Mouse (Mus musculus) fibroblast of lung, adult 2 months (primary cell): ENCODE results near the gene Acot11.

ENCODE experiments used
- DNase-seq: peaks from one replicate; pipeline ENCODE4 v3.0.0-alpha.2; 2011; ENCODE audit warnings: low read depth

Acot11 gene

GRCm38 (mm10) chr4:106804910-106805274, at the start of gene Acot11:
Gene Acot11, minus strand, starts transcription at chr4:106804998.
- no peak for DNase-seq

- DNase-seq = no peak
Measured at GRCm38 (mm10) chr4:106848290-106849092, 43.7 kb upstream of the Acot11 start.

- peak; percentile 65 for DNase-seq
Measured at GRCm38 (mm10) chr4:106847591-106848289, 42.9 kb upstream of the Acot11 start.

- no peak for DNase-seq
Measured at GRCm38 (mm10) chr4:106842561-106842960, 37.8 kb upstream of the Acot11 start.

- no peak for DNase-seq
Measured at GRCm38 (mm10) chr4:106841856-106842255, 37.1 kb upstream of the Acot11 start.

GRCm38 (mm10) chr4:106841303-106841702, 36.5 kb upstream of the Acot11 start:
- DNase-seq = no peak

GRCm38 (mm10) chr4:106840651-106841145, 35.9 kb upstream of the Acot11 start:
- no peak for DNase-seq

GRCm38 (mm10) chr4:106839964-106840611, 35.3 kb upstream of the Acot11 start:
- DNase-seq = no peak

- DNase-seq = no peak
Measured at GRCm38 (mm10) chr4:106839254-106839834, 34.5 kb upstream of the Acot11 start.

GRCm38 (mm10) chr4:106838548-106839253, 33.9 kb upstream of the Acot11 start:
- no peak for DNase-seq

GRCm38 (mm10) chr4:106837964-106838363, 33.2 kb upstream of the Acot11 start:
- DNase-seq = no peak

GRCm38 (mm10) chr4:106837425-106837824, 32.6 kb upstream of the Acot11 start:
- no peak for DNase-seq

GRCm38 (mm10) chr4:106830545-106831112, 25.8 kb upstream of the Acot11 start:
- DNase-seq = no peak

GRCm38 (mm10) chr4:106827738-106828361, 23.1 kb upstream of the Acot11 start:
- peak; percentile 71 for DNase-seq

- DNase-seq = no peak
Measured at GRCm38 (mm10) chr4:106825229-106825628, 20.4 kb upstream of the Acot11 start.

- no peak for DNase-seq
Measured at GRCm38 (mm10) chr4:106819404-106819803, 14.6 kb upstream of the Acot11 start.

GRCm38 (mm10) chr4:106818332-106818731, 13.5 kb upstream of the Acot11 start:
- DNase-seq = no peak

GRCm38 (mm10) chr4:106817017-106817416, 12.2 kb upstream of the Acot11 start:
- no peak for DNase-seq

- DNase-seq = no peak
Measured at GRCm38 (mm10) chr4:106815396-106816324, 10.9 kb upstream of the Acot11 start.

- no peak for DNase-seq
Measured at GRCm38 (mm10) chr4:106811162-106811561, 6.4 kb upstream of the Acot11 start.
